In the genomic region with DNA sequence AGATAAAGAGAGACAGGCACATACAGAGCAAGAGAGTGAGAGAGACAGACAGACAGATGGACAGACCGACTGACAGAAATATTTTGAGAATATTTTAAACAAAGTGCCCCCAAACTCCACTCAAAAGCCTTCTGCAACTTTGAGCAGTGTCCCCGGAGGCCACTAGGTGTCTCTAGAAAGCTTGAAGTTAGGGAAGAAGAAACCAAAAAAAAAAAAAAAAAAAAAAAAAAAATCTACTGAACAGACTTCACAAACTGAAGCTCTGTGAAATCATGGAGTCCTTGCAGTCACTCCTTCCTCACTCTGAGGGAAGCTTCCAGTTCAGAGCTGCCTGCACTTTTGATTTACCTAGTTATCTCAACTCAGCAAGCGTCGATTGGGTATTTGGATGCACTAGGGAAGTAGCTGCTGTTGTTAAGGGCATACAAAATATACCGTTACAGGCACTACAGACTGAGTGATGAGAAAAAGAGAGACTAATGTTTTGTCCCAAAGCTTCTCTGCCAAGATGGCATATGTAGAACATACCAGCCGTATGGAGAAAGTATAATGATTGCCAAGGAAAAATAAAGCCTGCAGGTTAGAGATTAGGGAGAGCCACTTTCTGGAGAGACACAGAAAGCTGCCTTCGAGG, we compare ENCODE assay signal across 9 mouse cellular contexts.
DNase-seq lines count a peak whose midpoint lies in the region; ATAC-seq and TF ChIP-seq lines count a peak whose summit lies in the region.
"Had no signal": no experiment of that assay in that cellular context is flagged by ENCODE, and none has a peak within 500 bp of the region (broad histone marks: within the 10 kb centered on the region; RNA-seq: fewer than 3 reads in every experiment).

No protein-coding gene starts in this region.

- 34% methylated on average over 7 of the region's 7 CpGs for WGBS in heart, postnatal 0 days
- 67% methylated on average over 7 of the region's 7 CpGs for WGBS in limb, embryonic 11.5 days

- intact Hi-C loops in left cerebral cortex, adult 2 months (cut with DNase I) = loop anchor here (1.0 kb wide), 1 partner anchor 252 kb away; no protein-coding TSS in a partner anchor

- ATAC-seq in heart, postnatal 0 days (ENCODE audit: insufficient read depth, low read depth) = peak; percentile 19; the same call in 1 of the 2 replicates
- no peak for ATAC-seq in limb, embryonic 11.5 days (ENCODE audit: insufficient number of reproducible peaks, low FRiP score, low TSS enrichment, low read depth)

- no peaks in the 10 kb centered on the region for H3K36me3 ChIP-seq in heart, postnatal 0 days (replicated peaks; ENCODE audit: control insufficient read depth, insufficient read depth, low read length)
- no peaks in the 10 kb centered on the region for H3K36me3 ChIP-seq in limb, embryonic 11.5 days (ENCODE audit: control insufficient read depth, insufficient read depth, low read length)

- H3K4me1 ChIP-seq in heart, postnatal 0 days (ENCODE audit: control insufficient read depth, insufficient read depth) = peaks cover 20% of the 10 kb centered on the region
- no peaks in the 10 kb centered on the region for H3K4me1 ChIP-seq in limb, embryonic 11.5 days (ENCODE audit: control insufficient read depth, insufficient read depth, low read length)

- TF ChIP-seq EP300 in heart, postnatal 0 days (IDR thresholded peaks at IDR 0.05; ENCODE audit: low read depth) = no peak

- peak overlapping the region; percentile 55 for H3K27ac ChIP-seq in left cerebral cortex, adult 2 months
- H3K27ac ChIP-seq in heart, postnatal 0 days (ENCODE audit: low read depth) = peak overlapping the region; percentile 44
- H3K27ac ChIP-seq in limb, embryonic 11.5 days (replicated peaks; ENCODE audit: low read depth, low read length) = no peak overlapping the region

- H3K27me3 ChIP-seq in heart, postnatal 0 days (ENCODE audit: control insufficient read depth, insufficient read depth, low read length) = no peaks in the 10 kb centered on the region
- H3K27me3 ChIP-seq in limb, embryonic 11.5 days (ENCODE audit: control insufficient read depth, insufficient read depth, low read length) = no peaks in the 10 kb centered on the region
- H3K27me3 ChIP-seq: megakaryocyte, embryonic 14.5 days had no signal

- H3K4me2 ChIP-seq in heart, postnatal 0 days (ENCODE audit: low read depth, low read length) = peak overlapping the region; percentile 16; the same call in 1 of the 2 replicates
- no peak overlapping the region for H3K4me2 ChIP-seq in limb, embryonic 11.5 days (ENCODE audit: low read depth, severe bottlenecking)

- peak; percentile 67 for TF ChIP-seq CTCF in left cerebral cortex, adult 2 months (IDR thresholded peaks at IDR 0.05)
- TF ChIP-seq CTCF in heart, postnatal 0 days (IDR thresholded peaks at IDR 0.05; ENCODE audit: low read depth) = peak; percentile 52

- H3K9me3 ChIP-seq in heart, postnatal 0 days (replicated peaks; ENCODE audit: control insufficient read depth, low read length) = no peaks in the 10 kb centered on the region
- no peaks in the 10 kb centered on the region for H3K9me3 ChIP-seq in limb, embryonic 11.5 days (ENCODE audit: control insufficient read depth, low read length)
- H3K9me3 ChIP-seq: megakaryocyte, embryonic 14.5 days had no signal

- no peak overlapping the region for H3K9ac ChIP-seq in heart, postnatal 0 days (replicated peaks; ENCODE audit: low read depth, low read length)
- H3K9ac ChIP-seq in limb, embryonic 11.5 days (ENCODE audit: low read length) = no peak overlapping the region

- no peak overlapping the region for H3K4me3 ChIP-seq in left cerebral cortex, adult 2 months
- no peak overlapping the region for H3K4me3 ChIP-seq in heart, postnatal 0 days (ENCODE audit: low read depth, low read length)
- H3K4me3 ChIP-seq in limb, embryonic 11.5 days (ENCODE audit: low read depth, low read length) = no peak overlapping the region
- H3K4me3 ChIP-seq: megakaryocyte, embryonic 14.5 days had no signal

- DNase-seq in left cerebral cortex, adult 2 months (ENCODE audit: extremely low spot score in 1 of 2, low spot score in 2 of 2) = peak; percentile 39 to 53
- no peak for DNase-seq in left cerebral cortex, adult 8-10 months (ENCODE audit: low spot score in 2 of 2)
- DNase-seq in R1 (ENCODE audit: low read depth, low spot score) = peak; percentile 49
- DNase-seq in cerebellum, postnatal 10 days = peak; percentile 73 to 74
- DNase-seq in heart, postnatal 0 days (ENCODE audit: low spot score) = peak; percentile 69
- peak; percentile 56 for DNase-seq in limb, embryonic 11.5 days (ENCODE audit: low spot score)
- DNase-seq in right cerebral cortex, postnatal 14 days = peak; percentile 66
- DNase-seq in spleen, postnatal 4 days (ENCODE audit: low spot score in 2 of 2) = no peak

Comparison
In these comparisons a context has a peak if more than half of its experiments do, and no peak if none do; other contexts are left out.
1. DNase-seq: peak in left cerebral cortex, adult 2 months (2 of 2), R1 (single experiment), cerebellum, postnatal 10 days (2 of 2), heart, postnatal 0 days (single experiment), limb, embryonic 11.5 days (single experiment) and right cerebral cortex, postnatal 14 days (single experiment); none in left cerebral cortex, adult 8-10 months (0 of 2) and spleen, postnatal 4 days (0 of 2).